Mouse (Mus musculus) embryo, embryonic 11 days (tissue): ENCODE measurements around the gene Rab11a.

Source experiments
- DNase-seq: peaks from one replicate; pipeline ENCODE4 v3.0.0-alpha.2; 2015

Gene Rab11a

DNA sequence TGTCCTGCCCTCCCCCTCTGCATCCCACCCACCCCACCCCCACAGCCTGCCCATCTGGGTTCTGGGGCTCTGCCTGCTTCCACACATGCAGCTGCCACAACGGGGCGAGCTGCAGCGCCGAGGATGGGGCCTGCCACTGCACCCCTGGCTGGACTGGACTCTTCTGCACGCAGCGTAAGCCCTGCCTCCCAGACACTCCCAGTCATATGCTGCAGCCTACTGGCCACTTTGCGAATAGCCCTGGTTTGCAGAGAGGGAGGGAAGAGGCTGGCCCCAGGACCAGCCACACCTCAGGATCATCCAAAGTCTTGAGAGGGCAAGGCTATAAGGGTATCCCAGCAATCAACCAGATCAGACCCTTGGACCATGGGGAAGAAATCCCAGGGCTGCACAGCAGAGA, 46.4 kb downstream of the Rab11a start:
- DNase-seq: peak; percentile 79

DNA sequence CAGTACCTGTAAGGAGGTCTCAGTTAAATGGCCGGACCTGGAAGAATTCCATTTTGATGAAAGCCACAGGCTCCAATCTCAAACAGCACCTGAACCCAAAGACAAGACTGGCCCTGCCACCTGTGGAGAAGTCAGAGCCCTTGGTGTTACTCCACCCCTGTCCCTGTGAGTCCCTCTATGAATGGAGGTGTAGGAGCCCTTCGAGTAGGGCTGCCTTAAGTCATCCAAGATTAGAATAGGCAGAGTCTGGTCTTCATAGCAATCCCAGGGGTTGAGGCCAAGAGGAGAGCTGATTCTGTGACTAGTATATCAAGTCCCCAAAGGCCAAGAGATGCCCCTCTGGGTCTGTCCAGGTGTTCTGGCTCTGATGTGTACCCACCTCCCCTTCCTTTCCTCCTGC, 46.8 kb downstream of the Rab11a start:
- DNase-seq: no peak

DNA sequence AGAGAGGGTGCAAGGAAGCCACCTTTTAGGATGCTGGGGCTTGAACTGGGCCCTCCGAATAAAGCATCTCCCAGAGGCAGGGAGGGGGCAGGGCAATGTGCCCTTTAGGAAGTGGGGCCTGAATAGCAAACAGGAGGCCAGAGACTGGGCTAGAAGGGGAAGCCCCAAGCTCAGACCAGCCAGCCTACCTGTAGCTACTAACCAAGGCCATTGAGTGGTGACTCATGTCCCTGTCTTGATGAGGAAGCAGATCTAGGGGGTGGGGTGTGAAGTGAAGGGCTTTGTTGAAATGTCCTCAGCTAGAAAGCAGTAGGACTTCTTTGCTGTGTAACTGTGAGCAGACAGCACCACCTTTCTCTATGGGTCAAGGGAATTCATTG, 49.6 kb downstream of the Rab11a start:
- no peak for DNase-seq

DNA sequence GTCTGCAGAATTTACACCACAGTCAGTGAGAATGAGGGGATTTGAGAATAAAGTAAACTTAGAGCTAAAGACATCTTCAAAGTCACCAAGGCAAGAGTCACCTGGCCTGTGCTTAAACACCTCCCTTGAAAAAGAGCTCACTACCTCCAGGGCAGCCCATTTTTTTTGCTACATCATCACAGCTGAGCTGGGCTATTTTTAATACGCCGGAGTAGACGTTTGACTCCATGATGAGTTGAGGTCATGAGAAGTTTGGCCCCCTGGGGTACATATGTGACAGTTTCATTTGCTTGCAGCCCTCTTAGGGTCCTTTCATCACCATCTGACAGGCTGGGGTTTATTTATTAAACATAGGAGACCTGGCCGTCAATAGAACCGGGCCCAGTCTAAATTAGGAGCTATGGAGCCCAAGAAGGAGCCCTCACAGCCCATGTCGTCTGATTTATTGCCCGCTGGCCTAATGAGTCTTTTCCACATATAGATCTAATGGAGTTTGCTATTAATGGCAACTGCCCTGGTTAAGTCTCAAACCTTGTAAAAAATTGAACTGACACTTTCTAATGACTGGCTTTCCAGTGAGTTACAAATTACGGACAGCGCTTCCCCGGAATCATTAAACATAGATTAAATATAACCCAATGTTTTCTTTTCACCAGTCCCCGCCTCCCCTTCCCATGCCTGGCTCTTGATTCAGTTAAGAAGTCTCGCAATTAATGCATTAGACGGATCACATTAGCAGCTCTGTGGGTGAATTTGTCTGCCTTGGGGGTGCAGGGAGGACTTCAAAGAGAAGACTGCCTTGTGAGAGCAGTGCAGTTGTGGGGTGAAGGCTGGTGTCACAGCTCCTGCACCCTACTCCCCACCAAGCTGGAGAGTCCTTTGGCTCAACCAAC, 50.2 kb downstream of the Rab11a start:
- DNase-seq: peak; percentile 51

DNA sequence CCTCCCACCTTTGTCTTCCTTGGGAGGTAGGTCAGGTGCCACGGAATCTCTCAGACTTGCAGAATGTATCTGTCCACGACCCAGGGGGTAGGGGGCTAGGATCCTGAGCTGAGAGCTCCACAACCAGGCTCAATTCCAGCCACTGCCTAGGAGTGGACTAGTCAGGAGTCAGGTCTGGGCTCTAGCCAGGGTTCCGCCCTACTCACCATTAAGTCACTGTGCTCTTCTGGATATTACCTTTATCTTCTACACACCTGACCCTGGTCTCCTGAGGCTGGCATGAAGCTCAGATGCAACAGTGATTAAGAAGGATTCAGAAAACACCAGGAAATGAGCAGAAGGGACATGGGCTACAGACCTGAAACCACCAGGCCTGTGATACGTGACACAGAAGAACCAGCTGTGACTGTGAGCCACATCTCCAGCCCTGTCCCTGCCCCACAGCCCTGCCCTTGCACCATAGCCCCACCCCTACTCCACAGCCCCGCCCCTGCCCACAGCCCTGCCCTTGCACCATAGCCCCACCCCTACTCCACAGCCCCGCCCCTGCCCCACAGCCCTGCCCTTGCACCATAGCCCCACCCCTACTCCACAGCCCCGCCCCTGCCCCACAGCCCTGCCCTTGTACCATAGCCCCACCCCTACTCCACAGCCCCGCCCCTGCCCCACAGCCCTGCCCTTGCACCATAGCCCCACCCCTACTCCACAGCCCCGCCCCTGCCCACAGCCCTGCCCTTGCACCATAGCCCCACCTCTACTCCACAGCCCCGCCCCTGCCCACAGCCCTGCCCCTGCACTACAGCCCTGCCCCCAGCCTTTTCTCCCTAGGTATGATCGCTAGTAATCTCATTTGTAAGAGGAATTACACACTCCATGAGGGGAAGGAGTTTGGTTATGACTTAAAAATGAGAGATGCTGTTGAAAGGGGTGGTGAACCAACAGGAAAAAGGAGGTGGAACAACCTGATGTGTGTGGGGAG, 65.9 kb downstream of the Rab11a start:
- peak; percentile 35 for DNase-seq

DNA sequence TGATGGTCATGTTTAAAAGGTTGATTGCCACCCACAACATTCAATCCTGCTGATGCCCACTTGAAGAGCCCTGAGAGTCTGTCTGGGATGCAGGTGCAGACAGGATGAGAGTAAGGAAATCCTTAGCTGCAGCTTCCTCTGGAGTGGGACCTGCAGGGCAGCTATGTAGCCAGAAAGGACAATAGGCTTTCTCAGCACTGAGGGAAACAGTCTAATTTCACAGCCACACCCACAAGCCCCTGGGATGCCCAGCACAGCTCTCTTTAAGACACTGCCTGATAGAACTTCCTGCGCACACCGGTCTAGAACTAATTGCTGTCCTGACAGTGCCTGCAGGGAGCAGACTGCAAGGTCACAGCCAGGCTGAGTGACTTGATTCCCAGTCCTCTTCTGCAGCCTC, 69.6 kb downstream of the Rab11a start:
- no peak for DNase-seq

DNA sequence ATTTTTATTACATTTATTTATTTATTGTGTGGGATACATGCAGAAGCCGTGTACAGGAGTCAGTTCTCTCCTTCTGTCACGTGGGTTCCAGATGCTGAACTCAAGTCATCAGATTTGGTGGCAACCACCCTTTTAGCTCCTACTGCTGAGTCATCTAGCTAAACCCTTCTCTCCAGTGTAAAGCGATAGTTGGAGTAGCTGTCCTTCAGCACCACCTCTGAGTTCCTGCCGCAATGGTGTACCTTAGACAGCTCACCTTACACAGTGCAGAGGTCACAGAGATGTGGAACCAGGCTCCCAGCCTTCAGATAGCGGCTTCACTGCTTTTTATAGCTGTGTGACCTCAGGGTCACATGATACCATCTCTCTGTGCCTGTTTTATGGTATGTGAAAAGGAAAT, 70.0 kb downstream of the Rab11a start:
- DNase-seq: peak; percentile 73

DNA sequence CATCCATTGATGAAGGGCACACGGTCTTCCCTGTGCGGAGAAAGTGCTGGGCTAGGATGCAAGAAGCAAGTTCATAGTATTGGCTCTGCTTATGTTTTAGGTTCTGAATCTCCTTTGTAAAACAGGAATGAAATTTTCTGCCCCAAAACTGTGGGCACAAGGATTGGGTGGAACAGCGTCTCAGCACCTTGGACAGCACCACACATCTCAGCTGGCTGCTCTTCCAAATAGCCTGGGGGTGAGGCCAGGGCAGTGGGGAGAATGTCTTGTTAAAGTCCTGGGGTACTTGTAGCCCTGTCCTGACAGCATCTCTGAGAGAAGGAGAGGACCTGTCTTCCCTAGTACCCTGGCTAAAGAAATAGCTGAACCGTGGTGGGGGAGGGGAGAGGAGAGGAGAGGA, 71.0 kb downstream of the Rab11a start:
- DNase-seq: peak; percentile 77
